Mouse (Mus musculus): Measurements from ENCODE around the gene Cdhr1.

Gene Cdhr1

GRCm38 (mm10) chr14:37068516-37068915 lies 29.6 kb downstream of the Cdhr1 start:
- DNase-seq (ENCODE audit: low spot score in 2 of 2), result peak in 1 of 2 experiments; percentile 33

GRCm38 (mm10) chr14:37067629-37068028 lies 30.5 kb downstream of the Cdhr1 start, which contains the start of gene Lrit2:
Gene Lrit2 (plus strand): TSS chr14:37067929.
- no peak for DNase-seq (ENCODE audit: low spot score in 2 of 2)

- no peak for DNase-seq (ENCODE audit: low spot score in 2 of 2)
Measured at GRCm38 (mm10) chr14:37066636-37067035, 31.5 kb downstream of the Cdhr1 start.

- DNase-seq (ENCODE audit: low spot score in 2 of 2), result no peak
Measured at GRCm38 (mm10) chr14:37064849-37065248, 33.3 kb downstream of the Cdhr1 start.

- peak in 1 of 2 experiments; percentile 49 for DNase-seq (ENCODE audit: low spot score in 2 of 2)
Measured at GRCm38 (mm10) chr14:37048914-37049410, 49.2 kb downstream of the Cdhr1 start, which contains the start of gene Rgr. Gene Rgr (minus strand): TSS chr14:37048964.

GRCm38 (mm10) chr14:37034432-37034831 lies 63.7 kb downstream of the Cdhr1 start:
- DNase-seq (ENCODE audit: low spot score in 2 of 2), result no peak

GRCm38 (mm10) chr14:37033241-37033640 lies 64.9 kb downstream of the Cdhr1 start:
- DNase-seq (ENCODE audit: low spot score in 2 of 2), result peak; percentile 86 to 90

GRCm38 (mm10) chr14:37032481-37033104 lies 65.6 kb downstream of the Cdhr1 start:
- peak in 1 of 2 experiments; percentile 40 for DNase-seq (ENCODE audit: low spot score in 2 of 2)

GRCm38 (mm10) chr14:37028555-37028954 lies 69.6 kb downstream of the Cdhr1 start:
- no peak for DNase-seq (ENCODE audit: low spot score in 2 of 2)

- DNase-seq (ENCODE audit: low spot score in 2 of 2), result no peak
Measured at GRCm38 (mm10) chr14:37027951-37028350, 70.2 kb downstream of the Cdhr1 start.

Data from right cerebral cortex, postnatal 10 days (tissue).